ENCODE assay signal across 19 mouse cellular contexts in genomic region chr16:5845645-5846044, GRCm38 (mm10). TPM values are rescaled to one million over a fixed set of nuclear protein-coding genes. Genes with fewer than 3 reads are reported as not detected.
DNase-seq lines count a peak whose midpoint lies in the region; ATAC-seq and TF ChIP-seq lines count a peak whose summit lies in the region.
"Had no signal": no experiment of that assay in that cellular context is flagged by ENCODE, and none has a peak within 500 bp of the region (broad histone marks: within the 10 kb centered on the region; RNA-seq: fewer than 3 reads in every experiment).

No protein-coding gene starts in this region.

- no peaks in the 10 kb centered on the region for H3K9me3 ChIP-seq in kidney, embryonic 16.5 days (ENCODE audit: low read length)
- no peaks in the 10 kb centered on the region for H3K9me3 ChIP-seq in stomach, embryonic 14.5 days (ENCODE audit: control insufficient read depth, low read depth, low read length)
- H3K9me3 ChIP-seq in stomach, postnatal 0 days (ENCODE audit: control insufficient read depth, low read length) = no peaks in the 10 kb centered on the region
- no peaks in the 10 kb centered on the region for H3K9me3 ChIP-seq in hindbrain, embryonic 13.5 days
- H3K9me3 ChIP-seq: heart, embryonic 12.5 days had no signal

- DNase-seq in kidney, postnatal 36 days = no peak
- no peak for DNase-seq in stomach, postnatal 0 days (ENCODE audit: low spot score)
- peak; percentile 10 for DNase-seq in yolk sac, embryonic 10.5 days (ENCODE audit: low spot score)
- DNase-seq in left cerebral cortex, adult 8-10 months (ENCODE audit: low spot score in 2 of 2) = no peak
- no peak for DNase-seq in cerebellum, postnatal 10 days
- DNase-seq: adrenal gland, postnatal 10 days; cerebellum, postnatal 25 days; gastrocnemius, postnatal 25 days; lung, postnatal 4 days; right cerebral cortex, adult 18-20 months had no signal

- WGBS in kidney, embryonic 16.5 days = 30% methylated on average over 11 of the region's 11 CpGs
- WGBS in stomach, embryonic 14.5 days = 30% methylated on average over 11 of the region's 11 CpGs
- WGBS in stomach, postnatal 0 days = 35% methylated on average over 11 of the region's 11 CpGs
- WGBS in hindbrain, embryonic 13.5 days = 51% methylated on average over 11 of the region's 11 CpGs

- TF ChIP-seq EP300 in stomach, postnatal 0 days (optimal IDR thresholded peaks at IDR 0.05) = no peak

- H3K36me3 ChIP-seq in kidney, embryonic 16.5 days (ENCODE audit: insufficient read depth, low read length) = no peaks in the 10 kb centered on the region
- H3K36me3 ChIP-seq in stomach, embryonic 14.5 days (ENCODE audit: control insufficient read depth, insufficient read depth, low read length) = no peaks in the 10 kb centered on the region
- no peaks in the 10 kb centered on the region for H3K36me3 ChIP-seq in stomach, postnatal 0 days (ENCODE audit: control insufficient read depth, insufficient read depth, low read length)
- no peaks in the 10 kb centered on the region for H3K36me3 ChIP-seq in hindbrain, embryonic 13.5 days
- H3K36me3 ChIP-seq: heart, embryonic 12.5 days had no signal

- H3K4me1 ChIP-seq in kidney, embryonic 16.5 days (ENCODE audit: insufficient read depth, low read length) = no peaks in the 10 kb centered on the region
- no peaks in the 10 kb centered on the region for H3K4me1 ChIP-seq in stomach, embryonic 14.5 days (ENCODE audit: control insufficient read depth, insufficient read depth, low read length)
- no peaks in the 10 kb centered on the region for H3K4me1 ChIP-seq in stomach, postnatal 0 days (replicated peaks; ENCODE audit: control insufficient read depth, insufficient read depth)
- peaks cover 9% of the 10 kb centered on the region; the same call in 1 of the 2 replicates for H3K4me1 ChIP-seq in hindbrain, embryonic 13.5 days (replicated peaks)

- H3K9ac ChIP-seq in kidney, embryonic 16.5 days (replicated peaks; ENCODE audit: low read length) = no peak overlapping the region
- H3K9ac ChIP-seq in stomach, embryonic 14.5 days (replicated peaks; ENCODE audit: low read depth, low read length) = no peak overlapping the region
- H3K9ac ChIP-seq in stomach, postnatal 0 days (ENCODE audit: low read length) = no peak overlapping the region
- no peak overlapping the region for H3K9ac ChIP-seq in hindbrain, embryonic 13.5 days
- H3K9ac ChIP-seq: heart, embryonic 12.5 days had no signal

- no peak for TF ChIP-seq CTCF in stomach, postnatal 0 days (IDR thresholded peaks at IDR 0.05; ENCODE audit: low read depth)

- no peak overlapping the region for H3K4me2 ChIP-seq in kidney, embryonic 16.5 days (replicated peaks; ENCODE audit: low read depth, low read length)
- H3K4me2 ChIP-seq in stomach, embryonic 14.5 days (replicated peaks; ENCODE audit: low read depth, low read length) = no peak overlapping the region
- no peak overlapping the region for H3K4me2 ChIP-seq in stomach, postnatal 0 days (replicated peaks; ENCODE audit: low read depth)
- no peak overlapping the region for H3K4me2 ChIP-seq in hindbrain, embryonic 13.5 days
- H3K4me2 ChIP-seq: heart, embryonic 12.5 days; liver, embryonic 11.5 days had no signal

- H3K27me3 ChIP-seq in kidney, embryonic 16.5 days (ENCODE audit: insufficient read depth, low read length) = no peaks in the 10 kb centered on the region
- H3K27me3 ChIP-seq in stomach, embryonic 14.5 days (ENCODE audit: control insufficient read depth, insufficient read depth, low read length) = no peaks in the 10 kb centered on the region
- no peaks in the 10 kb centered on the region for H3K27me3 ChIP-seq in stomach, postnatal 0 days (ENCODE audit: control insufficient read depth, insufficient read depth, low read length)
- H3K27me3 ChIP-seq in hindbrain, embryonic 13.5 days = no peaks in the 10 kb centered on the region
- H3K27me3 ChIP-seq: heart, embryonic 12.5 days had no signal

- H3K4me3 ChIP-seq in kidney, embryonic 16.5 days (ENCODE audit: low read length) = no peak overlapping the region
- no peak overlapping the region for H3K4me3 ChIP-seq in stomach, embryonic 14.5 days (ENCODE audit: low read depth, low read length)
- no peak overlapping the region for H3K4me3 ChIP-seq in stomach, postnatal 0 days (ENCODE audit: low read depth, low read length)
- H3K4me3 ChIP-seq in hindbrain, embryonic 13.5 days = no peak overlapping the region
- H3K4me3 ChIP-seq: heart, embryonic 12.5 days had no signal

- no peak overlapping the region for H3K27ac ChIP-seq in kidney, embryonic 16.5 days (ENCODE audit: low read length)
- H3K27ac ChIP-seq in stomach, embryonic 14.5 days (ENCODE audit: low read length) = no peak overlapping the region
- H3K27ac ChIP-seq in stomach, postnatal 0 days (replicated peaks) = no peak overlapping the region
- H3K27ac ChIP-seq in hindbrain, embryonic 13.5 days = no peak overlapping the region

- ATAC-seq in kidney, embryonic 16.5 days (ENCODE audit: low FRiP score, low TSS enrichment) = peak; percentile 58; the same call in 1 of the 2 replicates
- ATAC-seq in stomach, embryonic 14.5 days (ENCODE audit: insufficient number of reproducible peaks, insufficient read depth, low FRiP score, low read depth) = peak; percentile 67; the same call in 1 of the 2 replicates
- ATAC-seq in stomach, postnatal 0 days (ENCODE audit: low FRiP score, low TSS enrichment) = no peak
- ATAC-seq in hindbrain, embryonic 13.5 days (ENCODE audit: low FRiP score) = peak; percentile 68; the same call in 1 of the 2 replicates
- ATAC-seq: forebrain, embryonic 16.5 days; midbrain, embryonic 16.5 days had no signal

RNA-seq across cellular contexts. Expression of gene Rbfox1, which starts 39.5 kb away (rescaled TPM):
- 5.4 and 9.6 TPM in 2 replicates for polyA plus RNA-seq in kidney, embryonic 16.5 days (2015; fragmentation: Nextera tagmentation; extraction: Ambion mirVana)
- 2.7 and 3.5 TPM in 2 replicates for polyA plus RNA-seq in stomach, embryonic 14.5 days (2014; fragmentation: Nextera tagmentation; extraction: Ambion mirVana)
- polyA plus RNA-seq in stomach, postnatal 0 days (2015; fragmentation: Nextera tagmentation; extraction: Ambion mirVana) = 1.9 and 2.2 TPM in 2 replicates
- 148 and 188 TPM in 2 replicates for polyA plus RNA-seq in hindbrain, embryonic 13.5 days (2015; fragmentation: Nextera tagmentation; extraction: Ambion mirVana)
- total RNA-seq in left cerebral cortex, adult 8-10 months (2022) = 100 to 1,000 TPM; 293 to 314 (median 299) TPM
- total RNA-seq: hematopoietic stem cell, adult 5-6 weeks; neutrophil, adult 5-6 weeks had no signal

Comparison
In these comparisons a context has a peak if more than half of its experiments do, and no peak if none do; other contexts are left out.
1. RNA of gene Rbfox1, which starts 39.5 kb away (polyA plus RNA-seq): 148 to 188 TPM in hindbrain, embryonic 13.5 days; 5.4 to 9.6 TPM in kidney, embryonic 16.5 days, 2.7 to 3.5 TPM in stomach, embryonic 14.5 days and 1.9 to 2.2 TPM in stomach, postnatal 0 days; every median in the first group is over 10 times any median in the second.